Mouse (Mus musculus) intestine, embryonic 15.5 days (tissue): ENCODE data around the gene Atp8a2. TPM values are rescaled to one million over a fixed set of nuclear protein-coding genes. Genes with fewer than 3 reads are reported as not detected.

Experiments
- ATAC-seq: fragments of 200-750 bp; cut with Nextera tagmentation; 2 replicates; pipeline ENCODE4 v1.8.0; 2017; ENCODE audit warnings: moderate TSS enrichment, moderate library complexity
- H3K27ac ChIP-seq: fragments of 300-500 bp; sonication (generic); 2 replicates; pipeline ENCODE4 v1.5.1; 2015; ENCODE audit warnings: mild to moderate bottlenecking, inconsistent platforms
- H3K27me3 ChIP-seq: fragments of 300-500 bp; sonication (generic); replicated peaks from 2 replicates; pipeline ENCODE4 v1.6.1; 2015; ENCODE audit warnings: inconsistent platforms
- H3K36me3 ChIP-seq: fragments of 300-500 bp; sonication (generic); 2 replicates; pipeline ENCODE4 v1.6.1; 2015; ENCODE audit warnings: inconsistent platforms
- H3K4me1 ChIP-seq: fragments of 300-500 bp; sonication (generic); replicated peaks from 2 replicates; pipeline ENCODE4 v1.6.1; 2015; ENCODE audit warnings: inconsistent platforms
- H3K4me2 ChIP-seq: fragments of 300-500 bp; sonication (generic); replicated peaks from 2 replicates; pipeline ENCODE4 v1.6.1; 2015; ENCODE audit warnings: mild to moderate bottlenecking, inconsistent platforms
- H3K4me3 ChIP-seq: fragments of 300-500 bp; sonication (generic); replicated peaks from 2 replicates; pipeline ENCODE4 v1.5.1; 2015; ENCODE audit warnings: inconsistent platforms
- H3K9ac ChIP-seq: fragments of 300-500 bp; sonication (generic); 2 replicates; pipeline ENCODE4 v1.6.1; 2015; ENCODE audit warnings: inconsistent platforms
- H3K9me3 ChIP-seq: fragments of 300-500 bp; sonication (generic); 2 replicates; pipeline ENCODE4 v1.6.1; 2016; ENCODE audit warnings: inconsistent platforms
- WGBS: fragments of 180-500 bp; shearing (Covaris S2); methylation state at CpG from one replicate; pipeline ENCODE4 v1.1.7; 2015; 5-methylcytosine and 5-hydroxymethylcytosine counted together
- polyA plus RNA-seq: library from polyadenylated mRNA; unstranded; fragments of >200 nt; fragmentation: Nextera tagmentation; extraction: Ambion mirVana; gene quantifications from 2 replicates; pipeline ENCODE4 v1.2.1, GENCODE M21; 2015

The Atp8a2 gene
- polyA plus RNA-seq, 1 experiment from 2014 or later, result 7.0 TPM

GRCm38 (mm10) chr14:59649337-59649736 is 547.6 kb downstream of the Atp8a2 start:
- H3K27me3 ChIP-seq, result no peaks in the 10 kb centered on the region
- WGBS, result 61% methylated on average over 6 of the region's 6 CpGs
- H3K4me1 ChIP-seq, result peaks cover 2% of the 10 kb centered on the region; the same call in 1 of the 2 replicates
- H3K9me3 ChIP-seq, result no peaks in the 10 kb centered on the region
- no peak overlapping the region for H3K9ac ChIP-seq
- H3K4me3 ChIP-seq, result no peak overlapping the region
- H3K27ac ChIP-seq, result no peak overlapping the region
- H3K36me3 ChIP-seq, result no peaks in the 10 kb centered on the region
- no peak overlapping the region for H3K4me2 ChIP-seq
- no peak for ATAC-seq

- peaks cover 2% of the 10 kb centered on the region; the same call in 1 of the 2 replicates for H3K4me1 ChIP-seq
- WGBS, result 84% methylated on average over 10 of the region's 10 CpGs
- H3K36me3 ChIP-seq, result no peaks in the 10 kb centered on the region
- no peaks in the 10 kb centered on the region for H3K27me3 ChIP-seq
- H3K4me3 ChIP-seq, result no peak overlapping the region
- no peak overlapping the region for H3K4me2 ChIP-seq
- H3K27ac ChIP-seq, result no peak overlapping the region
- ATAC-seq, result no peak
- no peak overlapping the region for H3K9ac ChIP-seq
- no peaks in the 10 kb centered on the region for H3K9me3 ChIP-seq
These were observed 548.4 kb downstream of the Atp8a2 start for GRCm38 (mm10) chr14:59648611-59649010.

DNA sequence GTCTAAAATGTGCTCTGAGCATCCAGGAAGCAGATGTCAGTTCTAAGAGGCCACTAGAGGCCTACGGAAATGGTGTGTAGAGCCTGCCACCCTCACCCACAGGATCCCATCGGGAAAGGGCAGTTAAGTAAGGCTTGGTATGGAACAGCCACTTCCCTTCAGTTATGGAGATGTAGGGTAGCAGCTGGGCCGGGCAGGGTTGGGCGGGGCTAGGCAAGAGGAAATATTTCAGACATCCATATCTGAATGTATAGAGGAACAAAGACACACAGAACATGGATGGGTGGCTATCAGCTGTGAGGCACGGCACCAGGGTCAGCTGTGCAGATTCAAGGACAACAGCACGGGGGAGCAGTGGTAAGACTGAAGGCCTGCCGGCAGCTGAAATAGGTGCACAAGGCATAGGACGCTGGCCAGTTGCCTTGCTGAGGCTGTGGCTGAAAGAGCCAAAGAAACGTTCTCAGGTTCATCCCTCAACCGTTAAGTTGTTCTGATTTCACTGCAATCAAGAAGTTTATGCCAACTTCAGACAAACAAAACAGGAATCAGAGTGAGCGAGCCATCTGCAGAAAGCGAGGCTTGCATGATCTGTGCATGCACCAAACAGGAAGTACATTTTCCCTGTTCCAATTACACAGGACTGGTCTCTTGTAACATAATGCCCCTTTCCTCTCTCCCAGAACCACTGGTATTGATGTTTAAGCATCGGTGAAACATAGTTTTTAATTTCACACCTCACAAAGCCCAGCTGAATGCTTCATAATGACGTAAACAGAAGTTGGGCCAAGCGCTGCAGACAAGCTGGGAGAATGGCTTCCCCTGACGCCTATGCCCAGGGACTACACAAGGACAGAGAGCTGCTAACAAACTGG is 549.9 kb downstream of the Atp8a2 start:
- H3K9me3 ChIP-seq, result no peaks in the 10 kb centered on the region
- H3K27me3 ChIP-seq, result no peaks in the 10 kb centered on the region
- ATAC-seq, result no peak
- H3K4me2 ChIP-seq, result no peak overlapping the region
- no peak overlapping the region for H3K4me3 ChIP-seq
- H3K27ac ChIP-seq, result no peak overlapping the region
- no peak overlapping the region for H3K9ac ChIP-seq
- H3K36me3 ChIP-seq, result no peaks in the 10 kb centered on the region
- WGBS, result 61% methylated on average over 16 of the region's 16 CpGs
- H3K4me1 ChIP-seq, result peaks cover 2% of the 10 kb centered on the region; the same call in 1 of the 2 replicates

GRCm38 (mm10) chr14:59644896-59645295 is 552.1 kb downstream of the Atp8a2 start:
- 73% methylated on average over 3 of the region's 3 CpGs for WGBS
- no peak overlapping the region for H3K4me3 ChIP-seq
- H3K9ac ChIP-seq, result no peak overlapping the region
- H3K4me2 ChIP-seq, result no peak overlapping the region
- H3K9me3 ChIP-seq, result no peaks in the 10 kb centered on the region
- no peaks in the 10 kb centered on the region for H3K27me3 ChIP-seq
- ATAC-seq, result no peak
- H3K27ac ChIP-seq, result no peak overlapping the region
- H3K36me3 ChIP-seq, result no peaks in the 10 kb centered on the region
- peaks cover 3% of the 10 kb centered on the region; the same call in 1 of the 2 replicates for H3K4me1 ChIP-seq

DNA sequence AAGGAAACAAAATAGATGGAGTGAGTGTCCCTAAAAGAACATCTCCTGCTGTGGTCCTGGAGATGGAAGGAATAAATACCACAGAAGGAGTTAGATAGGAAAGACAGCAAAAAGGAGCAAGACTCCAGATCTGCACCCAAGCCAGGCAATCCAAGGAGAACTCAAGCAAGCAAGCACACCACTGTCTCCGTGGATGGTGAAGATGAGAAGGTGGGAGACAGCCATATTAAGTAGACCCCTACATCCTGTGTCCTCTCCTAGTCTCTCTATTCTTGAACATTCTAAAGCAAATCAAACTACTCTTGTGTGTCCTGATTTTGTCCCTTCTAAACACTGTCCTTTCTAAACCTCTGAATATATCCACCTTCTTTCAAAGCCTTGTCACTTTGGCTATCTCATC is 552.8 kb downstream of the Atp8a2 start:
- no peaks in the 10 kb centered on the region for H3K27me3 ChIP-seq
- no peak overlapping the region for H3K4me3 ChIP-seq
- H3K36me3 ChIP-seq, result no peaks in the 10 kb centered on the region
- no peak for ATAC-seq
- WGBS, result 87% methylated on average over 1 of the region's 1 CpGs
- H3K9me3 ChIP-seq, result no peaks in the 10 kb centered on the region
- H3K27ac ChIP-seq, result no peak overlapping the region
- no peak overlapping the region for H3K4me2 ChIP-seq
- no peak overlapping the region for H3K9ac ChIP-seq
- H3K4me1 ChIP-seq, result peaks cover 9% of the 10 kb centered on the region; the same call in 1 of the 2 replicates

DNA sequence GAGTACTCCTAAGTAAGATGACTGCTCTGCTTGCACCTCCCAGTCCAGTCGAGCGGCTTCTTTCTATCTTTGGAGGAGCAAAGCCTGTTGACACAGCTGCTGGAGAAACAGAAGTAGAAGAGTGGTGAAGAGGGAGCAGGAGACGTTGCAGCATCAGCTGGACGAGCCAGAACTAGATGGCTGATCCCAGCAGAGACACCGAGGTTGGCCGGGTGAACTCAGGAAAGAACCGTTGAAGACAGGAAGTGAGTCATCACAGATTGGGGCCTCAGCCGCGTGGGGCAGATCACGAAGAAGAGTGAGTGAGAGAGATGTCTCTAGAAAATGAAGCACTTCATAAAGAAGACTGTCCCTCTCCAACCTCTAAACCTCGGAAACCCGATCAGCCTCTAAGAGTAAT is 553.4 kb downstream of the Atp8a2 start:
- no peaks in the 10 kb centered on the region for H3K36me3 ChIP-seq
- no peak overlapping the region for H3K4me2 ChIP-seq
- H3K9ac ChIP-seq, result no peak overlapping the region
- ATAC-seq, result no peak
- peaks cover 9% of the 10 kb centered on the region; the same call in 1 of the 2 replicates for H3K4me1 ChIP-seq
- H3K4me3 ChIP-seq, result no peak overlapping the region
- H3K9me3 ChIP-seq, result no peaks in the 10 kb centered on the region
- H3K27ac ChIP-seq, result no peak overlapping the region
- WGBS, result 39% methylated on average over 12 of the region's 12 CpGs
- H3K27me3 ChIP-seq, result no peaks in the 10 kb centered on the region

GRCm38 (mm10) chr14:59641856-59642255 is 555.1 kb downstream of the Atp8a2 start:
- H3K9ac ChIP-seq, result no peak overlapping the region
- H3K36me3 ChIP-seq, result no peaks in the 10 kb centered on the region
- peaks cover 7% of the 10 kb centered on the region; the same call in 1 of the 2 replicates for H3K4me1 ChIP-seq
- H3K9me3 ChIP-seq, result no peaks in the 10 kb centered on the region
- no peak overlapping the region for H3K27ac ChIP-seq
- WGBS, result 33% methylated on average over 5 of the region's 5 CpGs
- ATAC-seq, result no peak
- H3K4me2 ChIP-seq, result no peak overlapping the region
- no peak overlapping the region for H3K4me3 ChIP-seq
- H3K27me3 ChIP-seq, result no peaks in the 10 kb centered on the region

GRCm38 (mm10) chr14:59638906-59639703 is 557.9 kb downstream of the Atp8a2 start:
- ATAC-seq, result peak; percentile 36
- H3K4me3 ChIP-seq, result no peak overlapping the region
- 29% methylated on average over 7 of the region's 7 CpGs for WGBS
- H3K36me3 ChIP-seq, result no peaks in the 10 kb centered on the region
- H3K27ac ChIP-seq, result no peak overlapping the region
- H3K9me3 ChIP-seq, result no peaks in the 10 kb centered on the region
- no peak overlapping the region for H3K9ac ChIP-seq
- peaks cover 7% of the 10 kb centered on the region; the same call in 1 of the 2 replicates for H3K4me1 ChIP-seq
- no peak overlapping the region for H3K4me2 ChIP-seq
- no peaks in the 10 kb centered on the region for H3K27me3 ChIP-seq

GRCm38 (mm10) chr14:59633988-59634387 is 563.0 kb downstream of the Atp8a2 start:
- no peaks in the 10 kb centered on the region for H3K27me3 ChIP-seq
- no peak overlapping the region for H3K4me3 ChIP-seq
- H3K9me3 ChIP-seq, result no peaks in the 10 kb centered on the region
- WGBS, result 81% methylated on average over 9 of the region's 9 CpGs
- H3K4me2 ChIP-seq, result no peak overlapping the region
- H3K36me3 ChIP-seq, result 0 out of 2 replicates have a peak, but pooled peaks cover 6% of the 10 kb centered on the region
- ATAC-seq, result no peak
- H3K27ac ChIP-seq, result no peak overlapping the region
- H3K9ac ChIP-seq, result no peak overlapping the region
- no peaks in the 10 kb centered on the region for H3K4me1 ChIP-seq

DNA sequence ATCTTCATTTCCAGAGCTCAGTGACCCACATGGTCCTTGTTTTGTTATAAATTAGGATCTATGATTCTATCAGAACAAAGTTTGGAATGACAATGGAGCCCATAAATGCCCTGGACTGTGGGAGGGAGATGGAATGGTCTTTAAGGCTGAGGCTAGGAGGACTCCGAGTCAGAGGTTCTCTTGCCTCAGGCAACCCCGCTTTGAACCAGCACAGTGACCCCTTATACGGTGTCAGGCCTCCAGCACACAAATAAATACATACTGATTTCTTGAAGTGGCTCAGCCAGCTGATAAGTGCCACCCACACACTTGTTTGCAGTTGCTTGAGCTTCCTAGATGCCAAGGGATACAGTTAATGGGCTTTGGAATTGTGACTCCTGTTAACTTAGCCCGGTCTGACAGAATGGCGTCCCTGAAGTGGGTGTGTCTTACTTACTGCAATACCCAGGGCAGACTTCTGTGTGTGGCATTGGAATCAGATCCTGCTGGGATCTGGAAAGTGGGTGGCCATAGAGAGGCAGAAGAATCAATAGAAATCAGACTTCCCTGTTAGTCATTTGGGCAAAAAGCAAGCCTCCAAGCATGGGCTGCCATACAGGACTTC is 563.6 kb downstream of the Atp8a2 start:
- Histone ChIP-seq H3K9ac (no peak overlapping the region), H3K4me2 (no peak overlapping the region), H3K4me3 (no peak overlapping the region), H3K4me1 (no peaks in the 10 kb centered on the region), H3K9me3 (no peaks in the 10 kb centered on the region), H3K36me3 (0 out of 2 replicates have a peak, but pooled peaks cover 6% of the 10 kb centered on the region), H3K27ac (no peak overlapping the region), H3K27me3 (no peaks in the 10 kb centered on the region)
- WGBS, result 82% methylated on average over 5 of the region's 5 CpGs
- no peak for ATAC-seq

DNA sequence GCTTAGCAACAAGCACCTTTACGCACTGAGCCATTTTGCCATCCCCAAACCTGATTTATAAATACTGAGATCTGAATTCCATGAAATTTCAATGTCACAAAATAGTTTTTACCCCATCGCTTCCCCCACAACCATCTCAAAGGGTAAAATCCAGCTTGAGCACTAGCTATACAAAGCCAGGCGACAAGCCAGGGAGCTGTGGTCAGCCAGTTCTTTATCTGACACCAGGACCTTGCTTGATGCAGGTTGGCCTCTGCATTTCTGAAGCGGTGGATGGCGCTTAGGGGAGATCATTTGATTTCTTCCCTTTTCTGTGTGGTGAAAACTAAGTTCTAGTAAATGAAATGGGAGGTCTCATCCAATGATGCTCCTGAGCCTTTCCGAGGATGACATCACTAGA is 564.9 kb downstream of the Atp8a2 start:
- no peak overlapping the region for H3K9ac ChIP-seq
- H3K9me3 ChIP-seq, result no peaks in the 10 kb centered on the region
- no peak overlapping the region for H3K4me3 ChIP-seq
- H3K4me2 ChIP-seq, result no peak overlapping the region
- WGBS, result 91% methylated on average over 6 of the region's 6 CpGs
- no peak for ATAC-seq
- H3K27ac ChIP-seq, result no peak overlapping the region
- peaks cover 4% of the 10 kb centered on the region; the same call in 1 of the 2 replicates for H3K4me1 ChIP-seq
- no peaks in the 10 kb centered on the region for H3K27me3 ChIP-seq
- H3K36me3 ChIP-seq, result 0 out of 2 replicates have a peak, but pooled peaks cover 6% of the 10 kb centered on the region

DNA sequence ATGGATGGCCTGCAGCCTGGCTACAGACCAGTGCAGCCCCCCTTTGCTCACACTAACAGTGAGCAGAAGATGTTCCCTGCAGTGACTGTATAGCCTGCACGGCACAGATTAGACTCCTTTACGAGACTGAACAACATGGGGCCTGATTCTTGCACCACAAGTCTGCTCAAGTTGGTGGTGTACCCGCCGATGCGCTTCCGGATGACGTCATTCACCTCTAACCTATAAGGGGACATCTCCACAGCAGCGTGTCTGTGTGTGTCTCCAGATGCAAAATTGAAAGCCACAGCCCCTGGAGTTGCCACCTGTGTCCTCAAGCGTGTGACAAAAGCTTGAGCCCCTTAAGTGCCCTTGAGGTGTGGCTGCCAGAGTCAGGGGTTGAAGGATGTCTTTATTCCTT is 566.9 kb downstream of the Atp8a2 start:
- Histone ChIP-seq H3K4me3 (no peak overlapping the region), H3K4me1 (peaks cover 13% of the 10 kb centered on the region; the same call in 1 of the 2 replicates), H3K4me2 (no peak overlapping the region), H3K27me3 (no peaks in the 10 kb centered on the region), H3K36me3 (0 out of 2 replicates have a peak, but pooled peaks cover 6% of the 10 kb centered on the region), H3K27ac (no peak overlapping the region), H3K9me3 (no peaks in the 10 kb centered on the region), H3K9ac (no peak overlapping the region)
- no peak for ATAC-seq
- WGBS, result 94% methylated on average over 9 of the region's 9 CpGs
